Mouse (Mus musculus) erythroblast, adult 5-6 weeks (primary cell): ENCODE measurements around the gene Mettl23. TPM values are rescaled to one million over a fixed set of nuclear protein-coding genes. Genes with fewer than 3 reads are reported as not detected.
"Not testable (repeated sequence)": the region's sequence is repeated elsewhere in the genome, so short reads cannot be mapped to it uniquely, and the experiment has no call there.

Source experiments
- ATAC-seq: replicated peaks from 2 replicates; pipeline ENCODE4 v1.8.0; 2016; ENCODE audit warnings: moderate number of reproducible peaks, mild to moderate bottlenecking, moderate TSS enrichment, inconsistent platforms; ENCODE audit not compliant: poor library complexity, low FRiP score, severe bottlenecking
- total RNA-seq, 2 experiments: library from RNA; stranded (forward) in 1 of 2; stranded (reverse) in 1 of 2; fragments of 150-400 nt in 1 of 2; fragments of 200-764, 138-1000 nt in 1 of 2; gene quantifications; 2 replicates each; pipeline versions ENCODE4 v1.2.3 to v1.2.4; 2015 to 2017; ENCODE audit warnings: low replicate concordance in 2 of 2

Gene Mettl23
- total RNA-seq, 2 experiments from 2014 or later = 5.4 to 11.3 TPM

DNA sequence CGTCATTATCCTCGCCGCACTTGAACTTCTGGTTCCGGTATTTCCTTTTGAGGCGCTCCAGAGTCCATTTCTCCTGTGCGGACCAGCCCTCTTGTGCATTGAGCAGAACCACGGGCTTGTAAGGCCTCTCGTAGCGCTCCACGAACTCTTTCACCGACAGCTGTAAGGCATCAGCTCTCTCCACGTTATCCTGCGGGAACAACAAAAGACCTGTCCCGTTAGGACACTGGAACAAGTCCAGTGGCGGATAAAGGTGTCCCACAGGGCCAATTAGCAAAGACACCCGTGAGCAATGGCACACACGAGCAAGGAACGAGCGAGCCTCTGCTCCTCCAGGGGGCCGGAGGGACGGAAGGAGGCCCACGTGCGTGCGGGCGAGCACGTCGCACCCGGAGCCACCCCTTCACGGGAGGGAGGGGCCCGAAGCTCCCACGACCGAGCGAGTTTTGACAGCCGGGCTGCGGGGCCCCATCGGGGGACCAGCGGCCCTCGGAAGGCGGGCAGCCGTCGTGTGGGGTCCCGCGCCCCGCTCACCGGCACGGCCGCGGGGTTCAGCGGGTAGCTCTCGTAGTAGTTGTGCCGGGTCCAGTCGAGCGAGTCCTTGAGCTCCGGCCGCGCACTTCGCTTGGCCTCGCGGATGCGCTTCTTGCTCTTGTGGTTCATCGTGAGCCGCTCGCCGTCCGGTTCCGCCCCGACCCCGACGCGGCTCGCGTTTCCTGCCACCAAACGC, 382 bp upstream of the Mettl23 start:
- peak; percentile 55 for ATAC-seq

DNA sequence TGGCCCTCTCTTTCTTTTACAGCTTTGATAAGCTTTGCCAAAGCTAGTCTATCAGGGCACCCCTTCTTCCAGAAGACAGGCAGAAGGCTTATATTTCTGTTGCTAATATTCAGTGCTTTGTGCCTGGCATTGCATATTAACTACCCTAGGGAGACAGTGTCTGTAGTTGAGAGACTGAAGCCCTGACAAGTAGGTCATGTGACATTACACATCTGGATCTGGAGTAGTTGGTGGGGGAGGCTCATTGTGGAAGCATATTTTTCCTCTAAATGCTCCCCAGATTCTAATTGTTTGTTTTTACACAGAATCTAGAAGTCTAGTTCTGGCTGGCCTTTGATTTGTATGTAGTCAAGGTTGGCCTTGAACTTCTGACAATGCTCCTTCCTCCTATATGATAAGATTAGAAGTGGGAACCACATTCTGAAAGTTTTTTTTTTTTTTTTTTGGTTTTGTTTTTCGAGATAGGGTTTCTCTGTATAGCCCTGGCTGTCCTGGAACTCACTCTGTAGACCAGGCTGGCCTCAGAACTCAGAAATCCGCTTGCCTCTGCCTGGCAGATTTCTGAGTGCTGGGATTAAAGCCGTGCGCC, 3.6 kb downstream of the Mettl23 start:
- no peak for ATAC-seq

GRCm38 (mm10) chr11:116847187-116848085, 4.4 kb downstream of the Mettl23 start:
- ATAC-seq = no peak

DNA sequence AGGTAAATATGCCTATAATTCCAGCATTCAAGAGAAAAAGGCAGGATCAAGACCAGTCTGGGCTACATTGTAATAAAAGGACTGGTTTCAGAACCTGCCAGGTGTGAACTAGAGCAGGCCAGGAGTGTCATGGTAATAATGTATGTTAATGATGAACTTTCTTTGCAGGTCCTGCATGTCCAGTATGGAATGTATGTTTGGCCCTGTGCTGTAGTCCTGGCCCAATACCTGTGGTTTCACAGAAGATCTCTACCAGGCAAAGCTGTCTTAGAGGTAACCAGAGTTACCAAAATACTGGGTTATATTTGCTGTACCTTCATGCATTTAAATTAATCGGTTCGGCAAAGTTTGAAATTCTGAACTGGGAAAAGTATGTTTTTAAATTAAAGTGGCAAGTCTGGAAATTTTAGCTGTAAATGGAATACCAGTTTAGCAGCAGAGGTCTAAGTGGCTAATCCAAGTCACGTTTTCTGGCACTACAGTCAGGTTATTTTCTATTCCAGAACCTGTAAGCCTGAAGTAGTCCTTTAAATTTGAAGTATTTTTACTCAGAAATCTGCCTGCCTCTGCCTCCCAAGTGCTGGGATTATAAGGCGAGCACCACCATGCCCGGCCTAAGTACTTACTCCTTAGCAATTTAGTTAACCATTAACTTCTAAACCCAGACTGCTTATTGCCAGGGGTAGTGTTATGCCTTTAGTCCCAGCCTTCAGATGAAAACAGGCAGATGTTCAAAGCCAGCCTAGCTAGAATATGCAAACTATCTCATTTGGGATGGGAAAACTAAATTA, 5.2 kb downstream of the Mettl23 start:
- no peak for ATAC-seq

- ATAC-seq = not testable (repeated sequence)
These were observed 5.8 kb downstream of the Mettl23 start for GRCm38 (mm10) chr11:116848877-116849178.

- no peak for ATAC-seq
These were observed 6.5 kb downstream of the Mettl23 start for GRCm38 (mm10) chr11:116849587-116849986.

GRCm38 (mm10) chr11:116850085-116850484, 7.0 kb downstream of the Mettl23 start:
- ATAC-seq = no peak

DNA sequence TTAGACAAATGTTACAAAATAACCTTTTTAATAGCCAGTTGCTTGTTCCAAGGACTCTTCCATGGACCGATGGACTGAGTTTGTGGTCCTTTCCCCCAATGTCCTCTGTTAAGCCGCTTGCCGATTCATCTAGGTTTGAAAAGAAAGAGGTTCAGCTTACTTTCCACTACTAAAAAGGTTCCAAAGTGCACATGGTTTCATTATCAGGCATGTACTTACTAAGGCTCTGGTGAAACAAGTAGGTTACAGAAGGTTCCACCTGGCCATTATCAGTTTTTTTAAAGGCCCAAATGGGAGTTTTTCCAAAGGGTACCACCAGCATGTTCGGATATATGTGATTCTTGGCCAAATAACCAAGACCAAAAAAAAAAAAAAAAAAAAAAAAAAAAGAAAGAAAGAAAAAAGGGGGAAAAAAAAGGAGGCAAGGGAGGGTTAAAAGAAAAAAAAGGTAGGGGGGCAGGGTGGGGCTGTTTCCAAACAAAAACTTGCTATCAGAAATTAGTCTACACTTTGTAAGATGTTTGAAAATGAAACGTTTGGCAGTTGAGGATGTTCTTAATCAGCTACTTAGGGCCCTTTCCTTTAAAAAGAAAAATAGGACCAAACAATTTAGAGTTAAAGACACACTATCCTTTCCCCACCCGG, 7.9 kb downstream of the Mettl23 start:
- no peak for ATAC-seq

DNA sequence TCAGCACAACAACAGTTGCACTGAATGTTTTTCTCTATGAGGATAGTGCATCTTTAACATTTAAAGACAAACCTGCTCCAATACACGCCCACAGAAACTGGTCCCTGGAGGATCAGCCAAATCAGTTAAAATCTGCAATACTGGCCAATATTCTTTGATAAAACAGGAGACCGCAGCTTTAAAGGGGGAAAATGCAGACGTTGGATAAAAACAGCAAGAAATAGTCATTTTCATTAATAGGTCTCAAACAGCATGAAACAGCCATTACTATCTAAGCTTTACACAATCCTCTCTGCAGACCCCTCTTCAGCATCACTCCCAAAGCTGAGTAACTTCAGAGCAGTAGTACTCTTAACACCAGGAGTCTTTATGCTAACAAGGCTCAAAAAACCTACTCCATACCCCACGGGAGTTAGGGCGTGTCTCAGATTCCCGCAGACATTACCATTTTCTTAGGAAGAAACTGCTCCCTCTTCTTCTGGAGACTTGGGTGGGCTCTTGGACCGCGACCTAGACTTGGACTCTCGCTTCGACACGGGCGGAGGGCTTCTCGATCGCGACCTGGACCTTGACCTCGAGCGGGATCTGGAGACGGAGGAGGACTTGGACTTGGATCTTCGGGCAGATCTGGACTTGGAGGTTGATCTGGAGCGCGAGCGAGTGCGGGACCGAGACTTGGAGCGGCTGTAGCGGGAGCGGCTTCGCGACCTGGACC, 8.7 kb downstream of the Mettl23 start:
- no peak for ATAC-seq

DNA sequence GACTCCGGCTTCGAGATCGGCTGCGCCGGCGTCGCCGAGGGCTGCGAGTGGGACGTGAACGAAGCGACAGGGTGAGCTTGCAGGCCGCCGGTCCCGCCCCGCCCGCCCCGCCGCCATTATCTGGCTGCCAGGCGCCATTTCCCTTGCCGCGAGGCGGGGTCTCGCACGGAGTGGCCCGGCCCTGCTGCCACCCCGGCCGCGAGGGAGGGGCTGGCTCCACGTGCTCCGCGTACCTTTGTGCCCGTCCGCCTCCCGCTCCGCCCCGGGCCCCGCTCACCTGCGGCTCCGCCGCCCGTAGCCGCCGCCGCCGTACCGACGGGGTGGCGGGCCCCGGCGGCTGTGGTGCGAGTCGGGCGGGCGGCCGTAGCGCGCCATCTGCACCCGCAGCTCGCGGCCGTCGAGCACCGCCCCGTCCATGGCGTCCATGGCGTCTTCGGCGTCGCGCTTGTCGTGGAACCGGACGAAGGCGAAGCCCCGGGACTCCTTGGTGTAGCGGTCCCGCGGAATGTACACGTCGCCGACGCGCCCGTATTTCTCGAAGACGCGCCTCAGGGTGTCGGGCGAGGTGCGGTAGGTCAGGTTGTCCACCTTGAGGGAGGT, 9.3 kb downstream of the Mettl23 start, which contains the start of gene Mfsd11:
TSS of gene Mfsd11 (plus strand) at position 150 of the 600 bp plus-strand sequence.
- ATAC-seq = peak; percentile 12

DNA sequence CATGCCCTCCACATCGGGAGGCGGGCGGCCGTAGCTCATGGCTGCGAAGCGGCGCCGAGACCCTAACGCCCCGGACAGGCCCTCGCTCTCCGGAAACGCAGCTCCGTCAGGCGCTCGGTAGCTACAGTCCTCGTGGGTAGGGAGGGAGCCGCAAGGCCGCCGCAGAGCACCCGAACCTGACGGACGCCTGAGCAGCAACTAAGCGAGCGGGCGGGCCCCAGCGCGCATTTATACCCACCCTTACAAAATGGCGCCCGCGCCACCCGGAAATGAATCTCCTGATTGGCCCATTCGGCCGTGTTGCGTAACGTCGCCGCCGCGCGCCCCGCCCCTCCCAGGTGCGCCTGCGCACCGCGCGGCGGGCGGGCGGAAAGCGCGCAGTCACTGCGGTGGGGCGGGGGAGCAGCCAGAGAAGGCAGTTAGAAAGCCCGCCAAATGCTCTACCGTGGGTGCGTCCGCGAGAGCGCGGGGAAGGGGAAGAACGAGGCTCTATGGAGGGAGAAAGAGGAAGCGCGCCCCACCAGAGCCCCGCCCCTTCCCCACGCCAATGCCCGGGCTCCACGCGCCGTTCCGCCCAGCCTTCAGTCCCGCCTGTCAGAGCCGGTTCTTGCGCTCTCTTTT, 9.9 kb downstream of the Mettl23 start, which contains the start of gene Srsf2:
TSS of gene Srsf2 (minus strand) at position 204 of the 621 bp plus-strand sequence.
- ATAC-seq = peak; percentile 75

- peak; percentile 87 for ATAC-seq
These were observed 10.4 kb downstream of the Mettl23 start for GRCm38 (mm10) chr11:116853512-116853928.

- ATAC-seq = no peak
These were observed 11.2 kb downstream of the Mettl23 start for GRCm38 (mm10) chr11:116854279-116854678.

- no peak for ATAC-seq
These were observed 14.2 kb downstream of the Mettl23 start for GRCm38 (mm10) chr11:116857183-116857850.

- ATAC-seq = no peak
These were observed 21.4 kb downstream of the Mettl23 start for GRCm38 (mm10) chr11:116864444-116864843.

- ATAC-seq = no peak
These were observed 23.0 kb downstream of the Mettl23 start for GRCm38 (mm10) chr11:116865945-116866585.

DNA sequence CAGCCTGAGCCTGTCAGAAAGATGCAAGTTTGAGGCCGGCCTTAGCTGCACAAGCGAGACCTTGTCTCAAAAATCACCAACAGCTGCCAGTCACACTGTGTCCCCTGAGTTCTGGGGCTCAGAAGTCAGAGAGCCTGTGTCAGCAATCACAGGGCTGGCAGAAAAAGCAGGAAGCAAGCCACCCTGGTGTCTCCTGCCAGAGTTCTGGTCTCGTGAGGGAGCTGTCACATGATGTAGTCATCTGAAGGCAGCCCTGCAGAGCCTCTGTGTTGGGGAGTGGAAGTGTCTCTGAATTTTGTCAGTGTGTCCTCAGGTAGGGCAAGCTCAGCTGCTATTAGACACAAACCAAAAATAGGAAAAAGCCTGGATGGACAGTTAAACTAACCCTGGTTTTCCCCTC, 25.1 kb downstream of the Mettl23 start:
- no peak for ATAC-seq
